Mouse (Mus musculus): Measurements from ENCODE around the gene Ccdc43. TPM values are rescaled to one million over a fixed set of nuclear protein-coding genes. Genes with fewer than 3 reads are reported as not detected.
"Not testable (repeated sequence)": the region's sequence is repeated elsewhere in the genome, so short reads cannot be mapped to it uniquely, and the experiment has no call there.

Ccdc43 gene
- total RNA-seq (2021) = 10 to 100 TPM; 27.2 to 32.5 TPM

- intact Hi-C loops (cut with DNase I) = no loop called here
- peak; percentile 72 to 90 for DNase-seq (ENCODE audit: extremely low spot score in 1 of 2, low spot score in 2 of 2)
Observed at GRCm38 (mm10) chr11:102697338-102698017, at the start of gene Ccdc43. TSS of gene Ccdc43 (minus strand) at chr11:102697782.

- intact Hi-C loops (cut with DNase I) = no loop called here
- DNase-seq (ENCODE audit: extremely low spot score in 1 of 2, low spot score in 2 of 2) = no peak
Observed at GRCm38 (mm10) chr11:102744746-102745145, 47.2 kb upstream of the Ccdc43 start.

GRCm38 (mm10) chr11:102742843-102743242 is 45.3 kb upstream of the Ccdc43 start:
- intact Hi-C loops (cut with DNase I) = no loop called here
- DNase-seq (ENCODE audit: extremely low spot score in 1 of 2, low spot score in 2 of 2) = no peak

- DNase-seq (ENCODE audit: extremely low spot score in 1 of 2, low spot score in 2 of 2) = no peak
- intact Hi-C loops (cut with DNase I) = no loop called here
Observed at GRCm38 (mm10) chr11:102742066-102742465, 44.5 kb upstream of the Ccdc43 start.

GRCm38 (mm10) chr11:102741129-102741950 is 43.8 kb upstream of the Ccdc43 start:
- intact Hi-C loops (cut with DNase I) = no loop called here
- DNase-seq (ENCODE audit: extremely low spot score in 1 of 2, low spot score in 2 of 2) = peak in 1 of 2 experiments; percentile 76

- intact Hi-C loops (cut with DNase I) = no loop called here
- DNase-seq (ENCODE audit: extremely low spot score in 1 of 2, low spot score in 2 of 2) = no peak
Observed at GRCm38 (mm10) chr11:102740634-102741033, 43.1 kb upstream of the Ccdc43 start.

GRCm38 (mm10) chr11:102739278-102739966 is 41.8 kb upstream of the Ccdc43 start:
- peak; percentile 73 to 77 for DNase-seq (ENCODE audit: extremely low spot score in 1 of 2, low spot score in 2 of 2)
- intact Hi-C loops (cut with DNase I) = loop anchor here (5.0 kb wide), 2 partner anchors 33 to 108 kb away; no protein-coding TSS in a partner anchor

- DNase-seq (ENCODE audit: extremely low spot score in 1 of 2, low spot score in 2 of 2) = no peak
- intact Hi-C loops (cut with DNase I) = loop anchor here (5.0 kb wide), 2 partner anchors 34 to 109 kb away; no protein-coding TSS in a partner anchor
Observed at GRCm38 (mm10) chr11:102738046-102738445, 40.5 kb upstream of the Ccdc43 start.

GRCm38 (mm10) chr11:102734961-102735360 is 37.4 kb upstream of the Ccdc43 start:
- intact Hi-C loops (cut with DNase I) = loop anchor here (5.0 kb wide), 3 partner anchors 37 to 127 kb away; no protein-coding TSS in a partner anchor

GRCm38 (mm10) chr11:102733146-102733545 is 35.6 kb upstream of the Ccdc43 start:
- DNase-seq (ENCODE audit: extremely low spot score in 1 of 2, low spot score in 2 of 2) = no peak
- intact Hi-C loops (cut with DNase I) = loop anchor here (5.0 kb wide), 1 partner anchor 129 kb away; no protein-coding TSS in a partner anchor

More at GRCm38 (mm10) chr11:102734961-102735360, 37.4 kb upstream of the Ccdc43 start:
- DNase-seq (ENCODE audit: extremely low spot score in 1 of 2, low spot score in 2 of 2) = no peak

- intact Hi-C loops (cut with DNase I) = loop anchor here (5.0 kb wide), 1 partner anchor 131 kb away; no protein-coding TSS in a partner anchor
- no peak for DNase-seq (ENCODE audit: extremely low spot score in 1 of 2, low spot score in 2 of 2)
Observed at GRCm38 (mm10) chr11:102731366-102731765, 33.8 kb upstream of the Ccdc43 start.

GRCm38 (mm10) chr11:102729835-102730234 is 32.3 kb upstream of the Ccdc43 start:
- intact Hi-C loops (cut with DNase I) = loop anchor here (5.0 kb wide), 1 partner anchor 132 kb away; no protein-coding TSS in a partner anchor
- DNase-seq (ENCODE audit: extremely low spot score in 1 of 2, low spot score in 2 of 2) = no peak

- peak in 1 of 2 experiments; percentile 36 for DNase-seq (ENCODE audit: extremely low spot score in 1 of 2, low spot score in 2 of 2)
- intact Hi-C loops (cut with DNase I) = no loop called here
Observed at GRCm38 (mm10) chr11:102728614-102729013, 31.0 kb upstream of the Ccdc43 start.

GRCm38 (mm10) chr11:102725574-102725973 is 28.0 kb upstream of the Ccdc43 start:
- intact Hi-C loops (cut with DNase I) = no loop called here
- no peak for DNase-seq (ENCODE audit: extremely low spot score in 1 of 2, low spot score in 2 of 2)

GRCm38 (mm10) chr11:102716135-102716534 is 18.6 kb upstream of the Ccdc43 start:
- intact Hi-C loops (cut with DNase I) = no loop called here
- no peak for DNase-seq (ENCODE audit: extremely low spot score in 1 of 2, low spot score in 2 of 2)

GRCm38 (mm10) chr11:102714578-102714977 is 17.0 kb upstream of the Ccdc43 start:
- intact Hi-C loops (cut with DNase I); DNase-seq (ENCODE audit: extremely low spot score in 1 of 2, low spot score in 2 of 2): not testable (repeated sequence)

GRCm38 (mm10) chr11:102712411-102712810 is 14.8 kb upstream of the Ccdc43 start:
- no peak for DNase-seq (ENCODE audit: extremely low spot score in 1 of 2, low spot score in 2 of 2)

GRCm38 (mm10) chr11:102702206-102702605 is 4.6 kb upstream of the Ccdc43 start:
- intact Hi-C loops (cut with DNase I); DNase-seq (ENCODE audit: extremely low spot score in 1 of 2, low spot score in 2 of 2): not testable (repeated sequence)

More at GRCm38 (mm10) chr11:102712411-102712810, 14.8 kb upstream of the Ccdc43 start:
- intact Hi-C loops (cut with DNase I) = no loop called here

GRCm38 (mm10) chr11:102698018-102698476 is 465 bp upstream of the Ccdc43 start:
- no peak for DNase-seq (ENCODE audit: extremely low spot score in 1 of 2, low spot score in 2 of 2)
- intact Hi-C loops (cut with DNase I) = no loop called here
